Mouse (Mus musculus): ENCODE data around the gene Lad1. TPM values are rescaled to one million over a fixed set of nuclear protein-coding genes. Genes with fewer than 3 reads are reported as not detected.

Lad1 gene
- polyA plus RNA-seq, 2 experiments: 12.2 to 25.9 TPM

DNA sequence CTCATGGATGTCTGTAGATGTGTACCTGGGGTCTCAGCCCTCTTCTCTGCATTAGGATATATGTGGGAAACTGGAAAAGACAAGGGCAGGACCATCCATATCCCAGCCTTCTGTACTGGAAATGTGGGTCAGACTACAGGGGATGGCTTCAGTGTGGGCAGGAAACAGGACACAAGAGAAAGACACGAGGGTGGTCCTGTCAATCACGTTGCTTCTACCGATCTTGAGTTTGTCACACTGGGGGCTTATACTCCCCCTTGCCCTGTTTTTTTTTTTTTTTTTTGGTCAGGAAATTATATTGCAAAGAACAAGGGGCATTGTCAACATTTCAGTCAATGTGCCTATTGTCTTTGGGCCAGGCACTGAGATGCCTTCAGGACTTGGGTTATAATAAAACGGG lies 20.2 kb downstream of the Lad1 start:
- H3K4me2 ChIP-seq (replicated peaks; ENCODE audit: low read depth, low read length, severe bottlenecking): no peak overlapping the region
- H3K27ac ChIP-seq (replicated peaks; ENCODE audit: low read depth, low read length): no peak overlapping the region
- H3K9ac ChIP-seq (ENCODE audit: low read depth, low read length, severe bottlenecking): no peak overlapping the region
- TF ChIP-seq POLR2A (IDR thresholded peaks at IDR 0.05; ENCODE audit: borderline replicate concordance, extremely low read depth, insufficient read depth, insufficient read length): no peak
- H3K27me3 ChIP-seq (ENCODE audit: control insufficient read depth, insufficient read depth, low read length): no peaks in the 10 kb centered on the region
- no peaks in the 10 kb centered on the region for H3K36me3 ChIP-seq (ENCODE audit: control insufficient read depth, insufficient read depth, low read length)
- DNase-seq (ENCODE audit: low spot score) (no peak), ATAC-seq (ENCODE audit: low FRiP score, low read depth) (no peak)
- peaks cover 10% of the 10 kb centered on the region; the same call in 1 of the 2 replicates for H3K4me1 ChIP-seq (ENCODE audit: control insufficient read depth, insufficient read depth, low read length)
- no peak overlapping the region for H3K4me3 ChIP-seq (replicated peaks; ENCODE audit: low read length)
- H3K9me3 ChIP-seq (ENCODE audit: control insufficient read depth, low read length): no peaks in the 10 kb centered on the region
- WGBS: 76% methylated on average over 4 of the region's 4 CpGs

DNA sequence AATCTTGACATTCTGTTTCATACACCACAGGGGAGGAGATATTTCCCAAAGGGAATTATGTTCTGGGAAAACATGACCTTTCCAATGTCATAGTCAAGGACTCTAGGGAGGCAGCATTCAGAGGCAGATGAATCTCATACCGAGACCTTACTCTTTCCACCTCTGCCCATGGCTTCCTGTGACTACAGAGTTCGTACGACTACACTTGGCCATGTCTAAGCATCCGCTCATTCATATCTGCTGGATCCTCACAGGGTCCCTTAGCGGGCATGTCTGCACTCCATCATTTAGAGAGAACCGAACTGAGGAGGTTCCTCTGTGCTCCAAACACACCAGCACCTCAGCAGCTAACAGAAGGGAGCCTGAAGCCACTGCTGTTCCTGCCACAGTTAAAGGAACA lies 20.7 kb downstream of the Lad1 start:
- no peak overlapping the region for H3K9ac ChIP-seq (ENCODE audit: low read depth, low read length, severe bottlenecking)
- H3K4me3 ChIP-seq (replicated peaks; ENCODE audit: low read length): no peak overlapping the region
- WGBS: 85% methylated on average over 6 of the region's 6 CpGs
- no peak for TF ChIP-seq POLR2A (IDR thresholded peaks at IDR 0.05; ENCODE audit: borderline replicate concordance, extremely low read depth, insufficient read depth, insufficient read length)
- DNase-seq (ENCODE audit: low spot score): no peak
- H3K4me2 ChIP-seq (replicated peaks; ENCODE audit: low read depth, low read length, severe bottlenecking): no peak overlapping the region
- H3K27me3 ChIP-seq (ENCODE audit: control insufficient read depth, insufficient read depth, low read length): no peaks in the 10 kb centered on the region
- H3K4me1 ChIP-seq (ENCODE audit: control insufficient read depth, insufficient read depth, low read length): peaks cover 10% of the 10 kb centered on the region; the same call in 1 of the 2 replicates
- H3K9me3 ChIP-seq (ENCODE audit: control insufficient read depth, low read length): no peaks in the 10 kb centered on the region
- ATAC-seq (ENCODE audit: low FRiP score, low read depth): no peak
- no peaks in the 10 kb centered on the region for H3K36me3 ChIP-seq (ENCODE audit: control insufficient read depth, insufficient read depth, low read length)
- no peak overlapping the region for H3K27ac ChIP-seq (replicated peaks; ENCODE audit: low read depth, low read length)

DNA sequence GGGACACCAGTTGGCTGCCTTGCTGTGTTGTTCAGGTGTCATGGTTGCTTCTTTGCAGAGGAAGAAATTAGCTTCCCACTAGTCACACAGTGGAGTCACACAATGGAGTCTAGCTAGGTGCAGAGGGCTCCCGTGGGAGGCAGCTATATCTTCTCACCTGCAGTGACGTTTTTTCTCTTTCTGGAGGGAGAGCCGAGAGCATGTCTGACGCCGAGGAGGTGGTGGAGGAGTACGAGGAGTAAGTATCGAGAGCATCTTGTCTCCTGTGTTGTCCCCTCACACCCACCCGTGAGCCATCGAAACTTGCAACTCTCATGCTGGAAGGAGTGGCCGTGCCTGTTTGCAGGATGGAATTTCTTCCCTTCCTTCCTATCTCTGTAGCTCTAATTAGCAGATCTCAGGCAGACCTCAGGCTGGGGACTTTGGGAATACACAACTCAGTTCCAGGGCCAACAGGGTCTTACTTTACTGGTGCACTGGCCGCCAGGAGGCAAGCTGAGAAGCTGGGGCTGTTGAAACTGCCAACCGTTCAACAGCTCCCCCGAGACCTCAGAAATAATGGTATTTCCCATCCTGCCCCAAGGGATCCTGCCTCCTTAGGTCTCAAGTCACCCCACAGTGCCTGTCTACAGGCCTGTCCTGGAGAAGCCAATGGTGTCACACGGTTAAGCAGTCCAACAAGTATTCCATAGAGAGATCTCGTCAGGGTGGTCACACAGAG lies 22.4 kb downstream of the Lad1 start:
- no peak overlapping the region for H3K27ac ChIP-seq (replicated peaks; ENCODE audit: low read depth, low read length)
- no peak for TF ChIP-seq POLR2A (IDR thresholded peaks at IDR 0.05; ENCODE audit: borderline replicate concordance, extremely low read depth, insufficient read depth, insufficient read length)
- ATAC-seq (ENCODE audit: low FRiP score, low read depth): no peak

DNA sequence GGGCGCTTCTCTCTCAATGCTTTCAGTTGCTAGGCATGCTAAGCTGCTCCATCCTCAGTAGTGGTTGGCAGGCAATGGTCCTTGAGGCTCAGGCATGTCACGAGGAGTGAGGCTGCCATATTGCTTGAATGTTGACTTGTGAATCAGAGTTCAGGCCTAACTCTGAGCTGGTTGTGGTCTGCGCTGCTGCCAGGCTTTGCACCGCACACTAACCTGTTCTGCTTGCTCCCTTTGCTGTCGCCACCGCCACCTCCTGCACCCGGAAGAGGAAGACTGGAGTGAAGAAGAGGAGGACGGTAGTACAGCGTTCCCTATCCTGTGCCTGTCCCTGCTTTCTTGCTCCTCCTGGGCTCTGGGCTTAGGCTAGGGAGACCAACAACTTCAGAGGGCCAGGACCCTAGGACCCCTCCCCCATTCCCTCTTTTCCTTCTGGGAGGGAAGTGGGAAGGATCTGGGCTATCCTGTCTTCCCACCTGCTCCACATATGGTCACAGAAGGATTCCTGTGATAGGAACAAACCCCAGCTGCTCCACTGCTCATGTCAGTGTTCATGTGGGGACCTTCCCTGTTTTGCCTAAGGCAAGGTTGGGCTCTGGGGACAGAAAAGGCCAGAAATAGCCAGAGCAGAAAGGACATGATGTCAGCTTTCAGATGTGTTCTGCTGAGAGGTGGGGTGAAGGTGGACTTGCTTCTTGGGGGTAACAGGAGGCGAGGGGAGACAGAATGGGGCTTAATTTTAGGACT lies 25.3 kb downstream of the Lad1 start:
- ATAC-seq (ENCODE audit: low FRiP score, low read depth): no peak

More for the DNA sequence above, 22.4 kb downstream of the Lad1 start:
- Histone ChIP-seq H3K36me3 (ENCODE audit: control insufficient read depth, insufficient read depth, low read length) (no peaks in the 10 kb centered on the region), H3K4me3 (replicated peaks; ENCODE audit: low read length) (no peak overlapping the region), H3K9ac (ENCODE audit: low read depth, low read length, severe bottlenecking) (no peak overlapping the region), H3K4me1 (ENCODE audit: control insufficient read depth, insufficient read depth, low read length) (peaks cover 5% of the 10 kb centered on the region; the same call in 1 of the 2 replicates), H3K9me3 (ENCODE audit: control insufficient read depth, low read length) (no peaks in the 10 kb centered on the region), H3K4me2 (replicated peaks; ENCODE audit: low read depth, low read length, severe bottlenecking) (no peak overlapping the region), H3K27me3 (ENCODE audit: control insufficient read depth, insufficient read depth, low read length) (no peaks in the 10 kb centered on the region)
- 67% methylated on average over 15 of the region's 15 CpGs for WGBS
- DNase-seq (ENCODE audit: low spot score): no peak

DNA sequence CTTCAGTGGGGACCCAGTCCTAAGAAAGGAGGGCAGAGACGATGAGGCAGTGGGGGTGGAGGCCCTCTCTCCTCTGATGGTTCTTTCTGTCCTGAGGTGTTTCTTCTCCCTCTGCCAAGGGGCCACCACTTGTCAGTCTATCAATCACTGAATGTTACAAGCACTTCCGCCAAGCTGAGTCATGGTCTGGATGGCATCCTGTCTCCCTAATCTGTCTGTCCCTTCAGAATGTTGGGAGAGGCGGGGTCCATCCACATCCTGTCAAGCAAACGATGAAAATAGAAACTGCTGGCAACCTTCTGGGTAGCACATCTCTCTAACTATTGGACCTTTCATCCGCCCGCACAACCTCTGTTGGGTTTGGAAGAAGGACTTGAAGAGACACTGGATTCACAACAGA lies 26.1 kb downstream of the Lad1 start:
- ATAC-seq (ENCODE audit: low FRiP score, low read depth) (no peak), DNase-seq (ENCODE audit: low spot score) (no peak)
- Histone ChIP-seq H3K36me3 (ENCODE audit: control insufficient read depth, insufficient read depth, low read length) (no peaks in the 10 kb centered on the region), H3K4me2 (replicated peaks; ENCODE audit: low read depth, low read length, severe bottlenecking) (no peak overlapping the region), H3K4me1 (ENCODE audit: control insufficient read depth, insufficient read depth, low read length) (peaks cover 5% of the 10 kb centered on the region; the same call in 1 of the 2 replicates), H3K9ac (ENCODE audit: low read depth, low read length, severe bottlenecking) (no peak overlapping the region), H3K27me3 (ENCODE audit: control insufficient read depth, insufficient read depth, low read length) (no peaks in the 10 kb centered on the region), H3K27ac (replicated peaks; ENCODE audit: low read depth, low read length) (no peak overlapping the region), H3K9me3 (ENCODE audit: control insufficient read depth, low read length) (no peaks in the 10 kb centered on the region), H3K4me3 (replicated peaks; ENCODE audit: low read length) (no peak overlapping the region)
- no peak for TF ChIP-seq POLR2A (IDR thresholded peaks at IDR 0.05; ENCODE audit: borderline replicate concordance, extremely low read depth, insufficient read depth, insufficient read length)
- WGBS: 67% methylated on average over 6 of the region's 6 CpGs

More for the DNA sequence above, 25.3 kb downstream of the Lad1 start:
- Histone ChIP-seq H3K27me3 (ENCODE audit: control insufficient read depth, insufficient read depth, low read length) (no peaks in the 10 kb centered on the region), H3K27ac (replicated peaks; ENCODE audit: low read depth, low read length) (no peak overlapping the region), H3K4me3 (replicated peaks; ENCODE audit: low read length) (no peak overlapping the region), H3K4me1 (ENCODE audit: control insufficient read depth, insufficient read depth, low read length) (peaks cover 5% of the 10 kb centered on the region; the same call in 1 of the 2 replicates), H3K9ac (ENCODE audit: low read depth, low read length, severe bottlenecking) (no peak overlapping the region), H3K36me3 (ENCODE audit: control insufficient read depth, insufficient read depth, low read length) (no peaks in the 10 kb centered on the region), H3K9me3 (ENCODE audit: control insufficient read depth, low read length) (no peaks in the 10 kb centered on the region), H3K4me2 (replicated peaks; ENCODE audit: low read depth, low read length, severe bottlenecking) (no peak overlapping the region)
- no peak for TF ChIP-seq POLR2A (IDR thresholded peaks at IDR 0.05; ENCODE audit: borderline replicate concordance, extremely low read depth, insufficient read depth, insufficient read length)
- DNase-seq (ENCODE audit: low spot score): no peak
- 89% methylated on average over 10 of the region's 10 CpGs for WGBS

All from limb, embryonic 14.5 days (tissue).